7 mouse cellular contexts compared by ENCODE assay signal in the genomic region with DNA sequence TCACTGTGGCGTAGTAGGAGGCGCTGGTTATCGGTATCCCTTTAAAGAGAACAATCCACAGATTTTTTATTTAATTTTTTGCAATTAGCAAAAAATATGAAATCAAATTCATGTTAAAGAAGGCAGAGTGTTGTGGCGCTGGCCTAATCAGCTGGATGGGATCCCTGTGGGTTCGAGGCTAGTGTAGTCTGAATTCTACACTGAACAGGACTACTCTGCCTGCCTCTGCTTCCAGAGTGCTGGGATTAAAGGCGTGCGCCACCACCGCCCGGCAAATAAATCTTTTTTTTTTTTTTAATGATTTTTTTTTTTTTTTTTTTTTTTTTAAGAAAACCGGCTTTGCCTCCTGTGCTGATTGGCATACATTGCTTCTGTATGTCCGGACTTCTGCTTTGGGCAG. TPM values are rescaled to one million over a fixed set of nuclear protein-coding genes. Genes with fewer than 3 reads are reported as not detected.
DNase-seq lines count a peak whose midpoint lies in the region; ATAC-seq and TF ChIP-seq lines count a peak whose summit lies in the region.

No protein-coding gene starts in this region.

- no peak for TF ChIP-seq POLR2A in limb, embryonic 14.5 days (IDR thresholded peaks at IDR 0.05; ENCODE audit: borderline replicate concordance, extremely low read depth, insufficient read depth, insufficient read length)

- DNase-seq in lung, postnatal 0 days (ENCODE audit: low spot score), result no peak
- DNase-seq in lung, adult 18-20 months, result no peak
- DNase-seq in limb, embryonic 14.5 days (ENCODE audit: low spot score), result no peak
- no peak for DNase-seq in cerebellum, postnatal 10 days

- 43% methylated on average over 11 of the region's 11 CpGs for WGBS in lung, postnatal 0 days
- 52% methylated on average over 11 of the region's 11 CpGs for WGBS in forebrain, embryonic 13.5 days
- WGBS in limb, embryonic 14.5 days, result 42% methylated on average over 11 of the region's 11 CpGs
- 37% methylated on average over 11 of the region's 11 CpGs for WGBS in stomach, embryonic 15.5 days

- TF ChIP-seq EP300 in lung, postnatal 0 days (IDR thresholded peaks at IDR 0.05), result no peak

- no peaks in the 10 kb centered on the region for H3K27me3 ChIP-seq in lung, postnatal 0 days (replicated peaks; ENCODE audit: insufficient read depth, low read length)
- no peaks in the 10 kb centered on the region for H3K27me3 ChIP-seq in forebrain, embryonic 13.5 days
- H3K27me3 ChIP-seq in limb, embryonic 14.5 days (ENCODE audit: control insufficient read depth, insufficient read depth, low read length), result no peaks in the 10 kb centered on the region
- no peaks in the 10 kb centered on the region for H3K27me3 ChIP-seq in stomach, embryonic 15.5 days (replicated peaks)

- peak overlapping the region; percentile 93 for H3K4me2 ChIP-seq in lung, postnatal 0 days (replicated peaks; ENCODE audit: low read depth, low read length)
- peak overlapping the region; percentile 92 for H3K4me2 ChIP-seq in forebrain, embryonic 13.5 days
- peak overlapping the region; percentile 88 for H3K4me2 ChIP-seq in limb, embryonic 14.5 days (replicated peaks; ENCODE audit: low read depth, low read length, severe bottlenecking)
- H3K4me2 ChIP-seq in stomach, embryonic 15.5 days, result peak overlapping the region; percentile 93

- 0 out of 2 replicates have a peak, but pooled peaks cover 4% of the 10 kb centered on the region for H3K4me1 ChIP-seq in lung, postnatal 0 days (ENCODE audit: insufficient read depth, low read depth, low read length)
- peaks cover 5% of the 10 kb centered on the region for H3K4me1 ChIP-seq in forebrain, embryonic 13.5 days
- H3K4me1 ChIP-seq in limb, embryonic 14.5 days (ENCODE audit: control insufficient read depth, insufficient read depth, low read length), result peaks cover 5% of the 10 kb centered on the region
- H3K4me1 ChIP-seq in stomach, embryonic 15.5 days, result 0 out of 2 replicates have a peak, but pooled peaks cover 3% of the 10 kb centered on the region

- H3K36me3 ChIP-seq in lung, postnatal 0 days (ENCODE audit: insufficient read depth, low read length), result peaks cover 20% of the 10 kb centered on the region
- peaks cover 37% of the 10 kb centered on the region for H3K36me3 ChIP-seq in forebrain, embryonic 13.5 days (ENCODE audit: poor library complexity, severe bottlenecking)
- peaks cover 26% of the 10 kb centered on the region for H3K36me3 ChIP-seq in limb, embryonic 14.5 days (ENCODE audit: control insufficient read depth, insufficient read depth, low read length)
- H3K36me3 ChIP-seq in stomach, embryonic 15.5 days, result peaks cover 25% of the 10 kb centered on the region

- H3K9me3 ChIP-seq in lung, postnatal 0 days (ENCODE audit: low read length), result no peaks in the 10 kb centered on the region
- H3K9me3 ChIP-seq in forebrain, embryonic 13.5 days (replicated peaks), result peaks cover 20% of the 10 kb centered on the region
- H3K9me3 ChIP-seq in limb, embryonic 14.5 days (ENCODE audit: control insufficient read depth, low read length), result peaks cover 15% of the 10 kb centered on the region
- H3K9me3 ChIP-seq in stomach, embryonic 15.5 days, result peaks cover 6% of the 10 kb centered on the region; the same call in 1 of the 2 replicates

- peak; percentile 0; the same call in 1 of the 2 replicates for ATAC-seq in lung, postnatal 0 days
- peak; percentile 66 for ATAC-seq in forebrain, embryonic 13.5 days
- no peak for ATAC-seq in limb, embryonic 14.5 days (ENCODE audit: low FRiP score, low read depth)
- ATAC-seq in stomach, embryonic 15.5 days (ENCODE audit: insufficient read depth, low FRiP score, low read depth), result no peak
- ATAC-seq in frontal cortex, adult (ENCODE audit: low TSS enrichment), result no peak

- H3K9ac ChIP-seq in lung, postnatal 0 days (replicated peaks; ENCODE audit: low read depth), result peak overlapping the region; percentile 67
- H3K9ac ChIP-seq in forebrain, embryonic 13.5 days, result peak overlapping the region; percentile 85
- H3K9ac ChIP-seq in limb, embryonic 14.5 days (ENCODE audit: low read depth, low read length, severe bottlenecking), result peak overlapping the region; percentile 86
- H3K9ac ChIP-seq in stomach, embryonic 15.5 days, result peak overlapping the region; percentile 63

- H3K27ac ChIP-seq in lung, postnatal 0 days (ENCODE audit: low read length), result no peak overlapping the region
- no peak overlapping the region for H3K27ac ChIP-seq in forebrain, embryonic 13.5 days
- no peak overlapping the region for H3K27ac ChIP-seq in limb, embryonic 14.5 days (replicated peaks; ENCODE audit: low read depth, low read length)
- H3K27ac ChIP-seq in stomach, embryonic 15.5 days, result no peak overlapping the region

- no peak for TF ChIP-seq CTCF in lung, postnatal 0 days (IDR thresholded peaks at IDR 0.05)

- H3K4me3 ChIP-seq in lung, postnatal 0 days (ENCODE audit: low read depth, low read length), result peak overlapping the region; percentile 69
- H3K4me3 ChIP-seq in forebrain, embryonic 13.5 days, result peak overlapping the region; percentile 82
- peak overlapping the region; percentile 74 for H3K4me3 ChIP-seq in limb, embryonic 14.5 days (replicated peaks; ENCODE audit: low read length)
- H3K4me3 ChIP-seq in stomach, embryonic 15.5 days (replicated peaks), result peak overlapping the region; percentile 72

RNA-seq across cellular contexts. Expression of gene 2210016F16Rik, which starts 0.7 kb away (rescaled TPM):
- polyA plus RNA-seq in lung, postnatal 0 days (2015; fragmentation: Nextera tagmentation; extraction: Ambion mirVana), result 30.6 and 33.3 TPM in 2 replicates
- polyA plus RNA-seq in forebrain, embryonic 13.5 days (2015; fragmentation: Nextera tagmentation; extraction: Ambion mirVana), result 24.4 and 26.3 TPM in 2 replicates
- 15.3 and 15.7 TPM in 2 replicates for polyA plus RNA-seq in limb, embryonic 14.5 days (2012; rRNA removed)
- polyA plus RNA-seq in limb, embryonic 14.5 days (2014; fragmentation: Nextera tagmentation; extraction: Ambion mirVana), result 28.4 and 30.1 TPM in 2 replicates
- polyA plus RNA-seq in stomach, embryonic 15.5 days (2015; fragmentation: Nextera tagmentation; extraction: Ambion mirVana), result 34.6 and 35.0 TPM in 2 replicates

RNA-seq across cellular contexts. Expression of gene Rmi1, which starts 17.7 kb away (rescaled TPM):
- 15.5 and 17.5 TPM in 2 replicates for polyA plus RNA-seq in lung, postnatal 0 days (2015; fragmentation: Nextera tagmentation; extraction: Ambion mirVana)
- polyA plus RNA-seq in forebrain, embryonic 13.5 days (2015; fragmentation: Nextera tagmentation; extraction: Ambion mirVana), result 28.0 and 28.4 TPM in 2 replicates
- polyA plus RNA-seq in limb, embryonic 14.5 days (2012; rRNA removed), result 14.4 and 15.2 TPM in 2 replicates
- polyA plus RNA-seq in limb, embryonic 14.5 days (2014; fragmentation: Nextera tagmentation; extraction: Ambion mirVana), result 23.5 and 24.0 TPM in 2 replicates
- polyA plus RNA-seq in stomach, embryonic 15.5 days (2015; fragmentation: Nextera tagmentation; extraction: Ambion mirVana), result 23.8 and 24.3 TPM in 2 replicates

RNA-seq across cellular contexts. Expression of gene Hnrnpk, which starts 18.8 kb away (rescaled TPM):
- 681 and 815 TPM in 2 replicates for polyA plus RNA-seq in lung, postnatal 0 days (2015; fragmentation: Nextera tagmentation; extraction: Ambion mirVana)
- polyA plus RNA-seq in forebrain, embryonic 13.5 days (2015; fragmentation: Nextera tagmentation; extraction: Ambion mirVana), result 2,271 and 2,276 TPM in 2 replicates
- polyA plus RNA-seq in limb, embryonic 14.5 days (2012; rRNA removed), result 816 and 883 TPM in 2 replicates
- 1,312 and 1,461 TPM in 2 replicates for polyA plus RNA-seq in limb, embryonic 14.5 days (2014; fragmentation: Nextera tagmentation; extraction: Ambion mirVana)
- polyA plus RNA-seq in stomach, embryonic 15.5 days (2015; fragmentation: Nextera tagmentation; extraction: Ambion mirVana), result 1,284 and 1,390 TPM in 2 replicates

RNA-seq across cellular contexts. Expression of gene Kif27, which starts 25.4 kb away (rescaled TPM):
- 1.3 and 1.5 TPM in 2 replicates for polyA plus RNA-seq in lung, postnatal 0 days (2015; fragmentation: Nextera tagmentation; extraction: Ambion mirVana)
- polyA plus RNA-seq in forebrain, embryonic 13.5 days (2015; fragmentation: Nextera tagmentation; extraction: Ambion mirVana), result 1.4 and 1.6 TPM in 2 replicates
- 0.69 and 0.89 TPM in 2 replicates for polyA plus RNA-seq in limb, embryonic 14.5 days (2012; rRNA removed)
- 0.39 and 0.58 TPM in 2 replicates for polyA plus RNA-seq in limb, embryonic 14.5 days (2014; fragmentation: Nextera tagmentation; extraction: Ambion mirVana)
- 0.32 and 0.49 TPM in 2 replicates for polyA plus RNA-seq in stomach, embryonic 15.5 days (2015; fragmentation: Nextera tagmentation; extraction: Ambion mirVana)

Comparison
In these comparisons a context has a peak if more than half of its experiments do, and no peak if none do; other contexts are left out.
1. ATAC-seq: peak in lung, postnatal 0 days (single experiment) and forebrain, embryonic 13.5 days (single experiment); none in limb, embryonic 14.5 days (single experiment), stomach, embryonic 15.5 days (single experiment) and frontal cortex, adult (single experiment).
2. Peak in every context shown above with its lines, with median percentiles within 50 percentile points of each other: H3K4me2 ChIP-seq, H3K4me3 ChIP-seq and H3K9ac ChIP-seq.